Mouse (Mus musculus) brown adipose tissue, adult 24 weeks (tissue): ENCODE results near the gene Notch2. TPM values are rescaled to one million over a fixed set of nuclear protein-coding genes. Genes with fewer than 3 reads are reported as not detected.
"Not testable (repeated sequence)": the region's sequence is repeated elsewhere in the genome, so short reads cannot be mapped to it uniquely, and the experiment has no call there.

Source experiments
- H3K27ac ChIP-seq: fragments of 200-500 bp; replicated peaks from 2 replicates; pipeline ENCODE4 v1.5.1; 2012; ENCODE audit warnings: low read depth, mild to moderate bottlenecking, low read length
- H3K4me1 ChIP-seq: fragments of 200-500 bp; 2 replicates; pipeline ENCODE4 v1.6.1; 2012; ENCODE audit warnings: low read length, mixed read lengths; ENCODE audit not compliant: control insufficient read depth, insufficient read depth, insufficient read length
- H3K4me3 ChIP-seq: fragments of 200-500 bp; 2 replicates; pipeline ENCODE4 v1.5.1; 2012; ENCODE audit warnings: low read depth, mild to moderate bottlenecking, low read length, moderate library complexity; ENCODE audit not compliant: insufficient read depth
- polyA plus RNA-seq: library from polyadenylated mRNA; stranded (reverse); fragments of >200 nt; gene quantifications from 2 replicates; pipeline ENCODE4 v1.2.4, GENCODE M21; 2012; ENCODE audit not compliant: missing spikeins, insufficient read depth, insufficient read length

Notch2 gene
- polyA plus RNA-seq, 1 experiment: 7.2 TPM

GRCm38 (mm10) chr3:98046305-98046704 is 33.0 kb downstream of the Notch2 start:
- Histone ChIP-seq H3K27ac (no peak overlapping the region; the same call in 1 of the 2 replicates), H3K4me3 (no peak overlapping the region), H3K4me1 (peaks cover 20% of the 10 kb centered on the region)

GRCm38 (mm10) chr3:98049671-98050070 is 36.3 kb downstream of the Notch2 start:
- Histone ChIP-seq H3K4me1 (peaks cover 23% of the 10 kb centered on the region), H3K27ac (no peak overlapping the region), H3K4me3 (no peak overlapping the region)

DNA sequence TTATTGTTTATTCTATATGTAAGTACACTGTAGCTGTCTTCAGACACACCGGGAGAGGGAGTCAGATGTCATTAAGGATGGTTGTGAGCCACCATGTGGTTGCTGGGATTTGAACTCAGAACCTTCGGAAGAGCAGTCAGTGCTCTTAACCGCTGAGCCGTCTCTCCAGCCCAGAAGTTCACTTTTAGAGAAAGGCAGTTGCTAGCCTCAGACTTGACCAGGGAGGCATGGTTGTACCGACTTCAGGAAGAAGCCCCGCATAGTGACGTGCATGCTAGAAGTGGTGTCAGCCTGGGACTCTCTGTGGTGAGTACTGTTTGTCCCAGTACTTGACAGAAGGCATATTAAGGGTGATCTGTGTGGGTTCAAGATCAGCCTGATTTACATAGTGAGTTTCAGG is 36.8 kb downstream of the Notch2 start:
- not testable (repeated sequence) for H3K4me3 ChIP-seq
- Histone ChIP-seq H3K4me1 (peaks cover 26% of the 10 kb centered on the region), H3K27ac (peak overlapping the region; percentile 61; the same call in 1 of the 2 replicates)

DNA sequence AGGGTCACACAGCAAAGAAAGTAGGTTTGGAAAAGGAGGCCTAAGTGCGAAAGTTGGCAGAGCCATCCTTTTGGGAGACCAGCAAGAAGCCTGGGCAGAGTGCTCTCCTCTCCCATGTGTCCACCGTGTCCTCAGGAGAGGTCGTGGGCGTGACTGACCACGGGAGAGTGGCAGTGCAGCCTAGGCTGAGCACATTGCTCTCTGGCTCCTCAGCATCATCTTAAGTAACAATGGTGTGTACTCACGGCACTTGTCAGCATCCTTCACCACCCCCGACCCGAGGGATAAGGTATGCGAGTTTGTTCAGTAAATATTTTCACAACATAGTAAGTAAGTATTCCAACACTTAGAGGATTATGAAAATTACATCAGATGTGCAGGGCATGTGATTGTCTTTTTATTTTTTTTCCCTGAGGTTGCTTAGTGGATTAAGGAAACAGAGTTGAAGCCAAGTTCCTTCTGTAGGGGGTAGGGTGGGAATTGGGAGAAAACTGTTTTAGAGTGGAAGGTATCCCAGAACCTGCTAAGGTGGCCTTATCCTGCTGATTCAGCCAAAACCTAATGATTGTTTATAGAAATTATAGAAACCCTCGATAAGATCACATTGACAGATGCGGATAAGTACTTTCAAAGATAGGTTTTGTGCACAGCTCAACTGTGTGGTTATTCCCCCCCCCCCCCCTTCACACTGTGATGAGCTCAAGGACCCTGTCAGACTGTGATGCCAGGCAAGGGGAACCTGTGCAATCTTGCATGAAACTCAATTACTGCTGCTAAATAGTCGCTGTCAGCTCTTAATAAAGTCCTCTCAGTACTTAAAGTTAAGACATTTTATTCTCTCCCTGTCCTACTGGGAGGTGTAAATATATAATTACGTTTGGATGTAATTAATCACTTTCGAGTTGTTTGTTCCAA is 37.4 kb downstream of the Notch2 start:
- no peak overlapping the region for H3K4me3 ChIP-seq

DNA sequence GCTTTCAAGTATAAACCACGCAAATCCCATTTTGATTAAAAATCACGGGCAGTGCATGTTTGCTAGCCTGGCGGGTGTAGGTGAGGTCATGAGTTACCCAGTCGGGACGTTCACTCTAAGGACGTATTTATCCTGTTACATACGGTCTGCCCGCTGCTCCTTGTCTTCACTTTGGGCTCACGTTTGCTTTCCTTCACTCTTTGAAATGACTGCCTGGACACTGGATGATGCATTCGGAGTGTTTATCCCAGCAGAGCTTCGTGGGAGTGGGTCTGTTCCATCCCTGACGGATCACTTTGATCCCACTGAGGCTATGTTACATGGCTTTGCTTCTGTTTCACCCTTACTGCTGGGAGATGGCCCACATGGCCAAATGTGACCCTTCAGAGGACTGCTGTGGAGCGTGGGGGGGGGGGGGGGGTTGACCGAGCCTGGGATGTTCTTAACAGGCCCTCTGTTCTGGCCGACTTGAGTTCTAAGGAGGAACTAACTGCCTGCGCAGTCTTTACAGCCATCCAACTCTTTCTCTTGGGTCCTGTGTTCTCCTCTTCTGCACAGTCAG is 38.2 kb downstream of the Notch2 start:
- H3K4me3 ChIP-seq: no peak overlapping the region
- peaks cover 31% of the 10 kb centered on the region for H3K4me1 ChIP-seq
- H3K27ac ChIP-seq: no peak overlapping the region

More for the DNA sequence above, 37.4 kb downstream of the Notch2 start:
- peaks cover 30% of the 10 kb centered on the region for H3K4me1 ChIP-seq
- peak overlapping the region; percentile 61; the same call in 1 of the 2 replicates for H3K27ac ChIP-seq

DNA sequence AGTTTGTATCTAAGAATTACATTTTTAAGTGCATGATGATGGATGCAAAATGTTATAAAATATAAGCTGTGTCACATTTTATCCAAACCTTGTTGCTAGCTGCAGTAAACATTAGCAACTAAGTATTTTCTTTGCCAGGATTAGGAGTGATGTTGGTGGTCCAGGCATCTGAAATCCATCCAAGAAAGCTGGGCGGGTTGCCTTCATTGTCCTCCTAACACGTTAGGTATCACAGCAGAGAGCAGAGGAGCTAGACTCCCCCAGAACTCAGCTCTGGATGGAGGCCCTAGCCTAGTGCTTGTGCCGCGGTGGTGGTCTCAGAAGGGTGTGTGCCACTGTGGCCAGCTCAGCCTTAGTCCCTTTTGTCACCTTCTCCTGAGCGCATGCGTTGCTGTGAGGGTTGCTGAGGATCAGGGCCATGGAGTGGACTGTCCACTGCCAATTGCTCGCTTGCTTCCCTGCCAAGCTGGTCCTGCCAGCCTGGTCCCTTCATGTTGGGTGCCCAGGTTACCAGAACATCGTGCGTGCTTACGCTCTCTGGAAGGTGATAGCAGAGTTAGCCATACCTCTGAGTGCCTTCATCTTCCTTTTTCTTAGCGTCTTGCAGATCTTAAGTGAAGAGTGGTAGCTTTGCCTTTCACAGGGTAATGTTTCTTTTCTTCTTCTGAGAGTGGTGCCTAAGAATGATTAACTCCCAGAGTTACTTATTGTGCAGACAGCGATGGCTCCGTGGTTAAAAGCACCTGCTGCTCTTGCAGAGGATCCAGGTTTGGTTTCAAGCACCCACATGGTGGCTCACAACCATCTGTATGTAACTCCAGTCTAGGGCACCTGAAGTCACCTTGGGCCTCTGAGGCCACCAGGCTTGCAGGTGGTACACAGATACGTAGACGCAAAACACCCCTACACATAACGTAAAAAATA is 39.4 kb downstream of the Notch2 start:
- Histone ChIP-seq H3K4me1 (peaks cover 25% of the 10 kb centered on the region), H3K27ac (no peak overlapping the region), H3K4me3 (no peak overlapping the region)

DNA sequence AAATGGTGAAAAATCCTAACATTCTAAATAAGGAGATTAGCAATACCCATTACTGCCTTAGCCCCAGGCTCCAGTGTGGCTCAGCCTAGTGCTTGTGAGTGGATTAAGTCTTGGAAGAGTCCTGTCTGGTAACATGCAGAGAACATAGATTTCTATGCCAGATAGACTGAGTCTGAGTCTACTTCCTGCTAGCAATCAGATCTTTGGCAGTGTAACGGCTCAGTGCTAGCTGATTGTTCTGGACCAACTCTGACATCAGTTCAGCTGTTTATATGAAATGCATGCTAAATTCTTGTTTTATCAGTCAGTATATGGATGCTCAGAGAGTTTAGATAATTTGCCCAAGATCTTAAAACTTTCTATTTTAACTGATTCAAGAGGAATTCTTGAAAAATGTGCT is 40.5 kb downstream of the Notch2 start:
- H3K4me1 ChIP-seq: peaks cover 24% of the 10 kb centered on the region
- no peak overlapping the region for H3K27ac ChIP-seq
- no peak overlapping the region for H3K4me3 ChIP-seq

DNA sequence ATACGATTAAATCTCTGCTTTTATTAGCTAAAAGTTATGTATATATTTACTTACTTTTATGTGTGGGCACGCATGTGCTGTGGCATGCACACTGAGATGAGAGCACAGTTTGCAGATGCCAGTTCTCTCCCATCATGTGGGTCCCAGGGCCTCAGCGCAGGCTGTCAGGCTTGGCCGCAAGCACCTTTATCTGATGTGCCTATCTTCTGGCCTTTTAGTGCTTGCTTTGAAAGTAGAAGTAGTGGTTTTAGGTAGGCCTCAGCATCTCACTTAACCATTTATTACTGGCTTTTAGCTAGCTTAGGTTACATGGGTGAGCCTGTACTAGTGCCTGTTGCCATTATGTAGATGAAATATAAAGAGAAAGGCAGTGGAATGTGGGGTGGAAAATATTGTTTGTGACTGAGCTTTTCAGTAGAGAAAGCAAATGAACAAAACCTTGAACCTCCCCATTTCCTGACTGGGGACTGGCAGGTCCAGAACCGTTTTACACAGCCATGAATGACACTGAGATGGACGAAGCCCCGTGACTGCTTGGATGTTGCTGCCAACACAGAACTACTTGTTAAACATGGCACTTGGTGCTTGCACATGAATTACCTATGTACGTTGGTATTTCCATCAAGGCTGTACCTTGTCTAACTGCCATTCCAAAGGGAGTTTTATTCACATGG is 41.1 kb downstream of the Notch2 start:
- peaks cover 26% of the 10 kb centered on the region for H3K4me1 ChIP-seq
- no peak overlapping the region for H3K4me3 ChIP-seq
- no peak overlapping the region for H3K27ac ChIP-seq

GRCm38 (mm10) chr3:98055008-98055345 is 41.6 kb downstream of the Notch2 start:
- Histone ChIP-seq H3K4me1 (peaks cover 26% of the 10 kb centered on the region), H3K4me3 (no peak overlapping the region), H3K27ac (0 out of 2 replicates have a peak overlapping the region, but pooled peaks have one; percentile 27)

DNA sequence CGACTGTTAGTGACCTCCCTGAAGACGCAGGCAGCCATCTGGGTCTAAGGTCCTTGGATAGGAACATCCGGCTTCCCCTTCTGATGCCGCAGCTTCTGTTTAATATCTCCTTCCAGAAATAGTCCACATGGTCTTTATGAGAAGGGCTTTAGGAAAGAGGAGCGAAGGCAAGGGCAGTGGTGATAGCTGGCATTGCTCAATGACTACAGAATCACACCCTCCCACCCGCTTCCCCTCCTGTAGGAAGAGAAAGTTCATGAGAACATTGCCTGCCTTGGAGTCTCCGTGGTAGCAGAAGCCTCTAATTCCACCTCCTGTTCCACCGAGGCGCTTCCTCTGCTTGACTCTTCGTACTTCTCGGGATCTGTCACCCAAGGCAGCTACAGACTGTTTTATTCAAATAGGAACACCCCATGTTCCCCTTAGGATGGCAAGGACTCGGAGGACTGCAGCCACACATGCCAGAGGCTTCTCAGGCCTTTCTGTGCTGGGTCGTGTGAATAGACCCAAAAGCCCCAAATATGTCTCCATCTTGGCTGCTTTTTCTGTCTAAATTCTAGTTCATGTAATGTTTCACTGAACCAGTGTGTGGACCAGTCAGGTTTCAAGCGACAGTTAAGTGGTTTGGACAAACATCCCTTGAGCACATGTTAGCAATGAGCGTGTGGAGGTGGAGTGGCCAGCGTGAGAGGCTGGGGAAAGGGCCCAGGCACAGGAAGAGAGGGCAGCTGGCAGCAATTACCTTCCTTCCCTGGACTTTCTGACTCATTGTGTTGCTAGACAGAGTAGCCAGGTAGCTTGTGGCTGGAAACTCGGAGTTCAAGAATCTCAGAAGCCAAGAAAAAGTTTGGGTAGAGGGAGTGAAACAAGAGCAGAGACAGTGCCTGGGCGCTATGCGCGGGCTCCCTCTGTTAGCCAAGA is 42.7 kb downstream of the Notch2 start:
- Histone ChIP-seq H3K4me3 (no peak overlapping the region), H3K4me1 (peaks cover 22% of the 10 kb centered on the region), H3K27ac (peak overlapping the region; percentile 70)

- Histone ChIP-seq H3K4me3 (no peak overlapping the region), H3K27ac (peak overlapping the region; percentile 98), H3K4me1 (peaks cover 22% of the 10 kb centered on the region)
Measured at GRCm38 (mm10) chr3:98056956-98057365, 43.6 kb downstream of the Notch2 start.

GRCm38 (mm10) chr3:98059076-98059475 is 45.7 kb downstream of the Notch2 start:
- Histone ChIP-seq H3K4me1 (peaks cover 24% of the 10 kb centered on the region), H3K27ac (no peak overlapping the region), H3K4me3 (no peak overlapping the region)

DNA sequence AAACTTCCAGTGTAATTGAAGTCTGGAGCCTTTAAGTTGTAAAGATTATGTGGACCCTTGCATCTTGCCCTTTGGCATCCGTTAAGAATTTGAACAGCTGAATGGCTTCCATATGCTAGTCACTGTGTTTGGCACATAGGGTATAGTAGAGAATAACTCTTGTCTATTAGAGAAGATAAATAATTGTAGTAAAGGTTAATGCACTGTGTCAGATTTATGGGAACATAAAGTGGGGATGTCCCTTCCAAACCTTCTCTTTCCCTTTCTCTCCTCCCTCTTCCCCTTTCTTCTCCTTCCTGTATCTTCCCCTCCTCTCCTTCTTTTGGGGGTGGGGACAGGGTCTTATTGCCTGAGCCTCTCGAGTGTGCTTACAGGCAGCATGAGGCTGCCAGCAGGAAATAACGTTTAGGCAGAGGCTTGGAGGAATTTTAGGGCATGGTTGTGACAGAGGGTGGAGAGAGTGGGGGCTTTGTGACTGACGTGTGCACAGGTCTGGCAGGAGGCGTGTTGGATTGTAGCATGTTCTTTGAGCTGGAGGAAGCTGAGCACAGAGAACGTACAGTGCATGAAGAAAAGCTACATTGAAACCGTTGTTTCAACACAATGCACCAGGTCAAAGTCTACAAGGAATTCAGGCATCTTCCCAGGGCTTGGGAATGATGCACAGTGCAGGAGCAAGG is 47.8 kb downstream of the Notch2 start:
- Histone ChIP-seq H3K4me3 (no peak overlapping the region), H3K27ac (no peak overlapping the region), H3K4me1 (peaks cover 13% of the 10 kb centered on the region)
